Mouse (Mus musculus) embryo, embryonic 10 days (tissue): ENCODE measurements at regions not wholly inside any gene's neighbourhood (a gene's known extent, or its start where the extent isn't known, plus 50 kb on each side); places are given as distances from the start of the nearest gene placed in this dataset.
A peak's percentile ranks its signal among the peaks of the same experiment; 100 is the strongest.

ENCODE experiments used
- DNase-seq: peaks from one replicate; pipeline ENCODE4 v3.0.0-alpha.2; 2015; ENCODE audit warnings: low spot score

DNA sequence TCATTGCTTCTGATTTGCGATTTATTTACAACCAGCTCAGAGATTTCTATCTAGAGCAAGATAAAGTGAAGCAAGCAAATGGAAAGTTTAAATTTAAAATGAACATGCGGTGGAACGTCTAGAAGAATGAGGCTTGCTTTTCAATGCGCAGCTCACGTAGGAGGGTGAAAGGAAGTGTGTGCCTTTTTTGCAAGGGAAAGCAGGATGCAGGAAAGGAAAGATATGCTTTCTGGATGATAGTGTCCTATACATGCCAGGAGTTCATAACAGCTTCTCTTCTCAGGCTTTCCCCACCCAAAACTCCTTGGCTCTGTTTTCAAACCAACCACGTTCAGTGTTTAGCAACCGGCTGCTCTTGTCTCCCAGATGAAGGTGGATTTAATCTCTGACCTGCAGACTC is 132.9 kb upstream of the Nlgn1 start:
- DNase-seq, result no peak

DNA sequence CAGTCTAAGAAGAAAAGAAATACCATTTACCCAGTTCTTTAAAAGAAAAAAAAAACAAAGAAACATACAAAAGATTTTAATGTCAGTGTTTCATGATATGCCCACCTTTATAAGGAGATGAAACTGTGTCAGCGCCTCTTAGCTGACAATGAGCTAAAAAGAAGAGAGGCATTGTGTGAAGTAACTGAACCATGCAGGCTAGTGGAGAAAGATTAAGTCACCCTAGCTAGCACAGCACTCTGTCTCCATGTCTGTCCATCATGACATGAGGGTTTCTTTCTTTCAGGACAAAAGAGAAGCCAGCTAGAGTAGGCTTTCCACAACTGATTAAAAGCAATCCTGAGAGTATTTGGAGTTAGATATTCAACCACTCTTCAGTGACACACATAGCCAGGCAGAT is 122.7 kb upstream of the Nlgn1 start:
- DNase-seq, result peak; percentile 56

DNA sequence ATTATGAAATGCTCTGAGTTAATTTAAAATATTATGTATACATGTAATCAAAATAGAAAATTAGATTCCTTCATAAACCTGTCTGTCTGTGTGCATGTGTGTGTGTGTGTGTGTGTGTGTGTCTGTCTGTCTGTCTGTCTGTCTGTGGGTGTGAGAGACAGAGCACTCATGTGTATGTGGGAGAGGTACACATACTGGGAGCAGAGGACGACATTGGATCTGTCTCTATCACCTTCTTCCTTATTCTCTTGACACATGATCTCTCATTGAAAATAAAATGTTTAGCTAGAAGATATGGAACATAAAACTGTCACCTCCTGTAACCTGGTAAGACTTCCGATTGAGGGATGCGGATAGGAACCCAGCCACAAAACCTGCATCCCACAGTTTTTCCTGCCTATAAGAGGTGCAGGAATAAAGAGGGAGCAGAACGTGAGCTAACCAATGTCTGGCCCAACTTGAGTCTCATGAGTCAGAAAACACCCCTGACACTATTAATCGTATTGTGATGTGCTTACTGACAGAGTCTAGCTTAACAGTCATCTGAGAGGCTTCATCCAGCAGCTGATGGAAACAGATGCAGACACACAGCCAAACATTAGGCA is 105.6 kb upstream of the Nlgn1 start:
- DNase-seq, result no peak
